Mouse (Mus musculus): ENCODE measurements around the gene Hk2.

- TF ChIP-seq CTCF (IDR thresholded peaks at IDR 0.05; ENCODE audit: low read depth) (no peak), EP300 (IDR thresholded peaks at IDR 0.05; ENCODE audit: low read depth) (no peak)
These were observed 29.7 kb downstream of the Hk2 start for GRCm38 (mm10) chr6:82744553-82744952.
